Mouse (Mus musculus) kidney, postnatal 36 days (tissue): Measurements from ENCODE around the gene Tspan13.
A peak's percentile ranks its signal among the peaks of the same experiment; 100 is the strongest.

Source experiments
- DNase-seq, 2 experiments: peaks; one replicate each; pipeline ENCODE4 v3.0.0; 2021 to 2022; ENCODE audit warnings: mixed read lengths in 2 of 2

Tspan13 gene

DNA sequence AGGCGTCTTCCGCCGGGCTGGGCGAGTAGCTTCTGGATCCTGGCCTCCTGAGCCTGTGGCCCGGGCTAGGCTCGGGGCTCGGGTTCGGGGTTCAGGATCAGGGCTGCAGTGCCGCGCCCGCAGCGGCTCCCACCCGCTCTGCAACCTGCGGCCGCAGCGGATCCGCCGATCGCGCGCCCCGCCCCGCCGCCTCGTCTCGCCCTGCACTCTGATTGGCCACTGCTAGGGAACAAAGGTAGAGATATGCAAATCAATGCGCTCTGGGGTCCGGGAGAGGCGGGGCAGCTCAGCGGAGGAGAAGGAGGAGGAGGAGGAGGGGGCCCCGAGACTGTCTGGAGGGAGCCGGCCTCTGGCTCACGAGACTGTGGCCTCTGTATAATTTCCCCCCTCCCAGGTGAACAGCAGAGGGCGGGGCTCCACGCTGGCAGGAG lies at the start of gene Tspan13:
Tspan13 (minus strand) TSS at position 153 of the 431 bp plus-strand sequence.
- DNase-seq = peak; percentile 88 to 92

DNA sequence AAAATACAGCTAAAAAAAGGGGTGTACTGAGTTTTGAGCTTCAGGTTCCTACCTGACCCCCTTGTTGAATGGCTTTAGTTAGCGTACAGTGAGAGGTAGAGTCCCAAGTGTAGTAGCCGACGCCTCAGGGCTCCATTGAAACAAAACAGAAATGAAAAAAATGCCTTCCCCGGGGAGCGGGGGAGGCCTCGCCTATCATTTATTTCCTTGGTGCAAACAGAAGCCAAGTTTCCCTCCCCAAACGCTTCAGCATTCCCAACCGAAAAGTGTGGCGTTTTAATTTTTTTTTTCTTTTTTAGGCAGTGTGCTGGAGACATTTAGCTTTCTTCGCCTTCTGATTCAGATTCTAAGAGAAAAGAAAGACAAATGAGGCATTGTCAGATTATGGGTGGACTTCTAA lies 49.7 kb upstream of the Tspan13 start:
- DNase-seq = no peak

DNA sequence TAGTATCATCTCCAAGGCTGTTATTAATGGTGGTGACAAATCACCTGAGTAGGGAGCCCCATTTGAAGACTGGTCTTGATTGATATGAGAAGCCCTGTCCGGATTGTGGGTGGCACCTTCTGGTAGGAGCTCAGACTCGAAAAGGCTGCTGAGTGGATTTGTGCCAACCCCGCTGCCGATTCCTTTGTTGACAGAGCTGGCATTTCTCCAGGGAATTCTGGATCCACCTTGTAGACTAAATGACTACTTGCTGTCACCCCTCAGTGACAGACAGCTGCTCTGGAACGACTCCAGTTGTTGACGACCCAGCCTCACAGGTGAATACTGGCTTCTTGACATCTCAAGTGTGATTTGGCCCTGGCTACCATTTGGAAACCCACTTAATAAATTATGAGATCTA lies 46.9 kb upstream of the Tspan13 start:
- no peak for DNase-seq

DNA sequence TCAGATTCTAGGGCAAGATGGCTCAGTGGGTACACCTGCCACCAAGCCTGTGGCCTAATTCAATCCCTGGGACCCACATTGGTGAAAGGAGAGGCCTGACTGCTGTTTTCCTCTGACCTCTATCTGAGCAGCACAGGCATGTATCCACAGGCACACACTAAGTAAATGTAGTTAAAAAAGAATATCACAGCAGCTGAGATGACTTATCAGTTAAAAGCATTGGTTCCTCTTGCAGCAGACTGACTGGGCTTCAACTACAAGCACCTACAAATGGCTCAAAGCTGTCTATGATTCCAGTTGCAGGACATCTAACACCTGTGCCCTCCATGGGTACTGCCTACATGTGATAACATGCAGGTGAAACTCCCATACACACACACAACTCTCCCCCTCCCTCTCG lies 46.5 kb upstream of the Tspan13 start:
- DNase-seq = no peak

DNA sequence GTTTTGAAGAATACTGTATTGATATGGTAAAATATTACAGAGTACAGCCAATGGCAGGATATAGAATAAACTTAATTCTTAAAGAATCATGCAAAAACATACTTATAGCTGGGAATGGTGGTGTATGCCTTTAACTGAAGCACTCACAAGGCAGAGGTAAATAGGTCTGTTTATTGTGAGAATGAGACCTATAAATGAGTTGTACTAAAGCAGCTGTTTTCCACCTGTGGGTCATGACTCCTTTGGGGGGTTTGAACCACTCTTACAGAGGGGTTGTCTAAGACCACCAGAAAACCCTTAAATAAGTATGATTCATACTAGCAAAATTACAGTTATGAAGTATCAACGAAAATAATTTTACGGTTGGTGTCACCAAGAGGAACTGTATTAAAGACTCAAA lies 43.1 kb upstream of the Tspan13 start:
- DNase-seq = no peak

DNA sequence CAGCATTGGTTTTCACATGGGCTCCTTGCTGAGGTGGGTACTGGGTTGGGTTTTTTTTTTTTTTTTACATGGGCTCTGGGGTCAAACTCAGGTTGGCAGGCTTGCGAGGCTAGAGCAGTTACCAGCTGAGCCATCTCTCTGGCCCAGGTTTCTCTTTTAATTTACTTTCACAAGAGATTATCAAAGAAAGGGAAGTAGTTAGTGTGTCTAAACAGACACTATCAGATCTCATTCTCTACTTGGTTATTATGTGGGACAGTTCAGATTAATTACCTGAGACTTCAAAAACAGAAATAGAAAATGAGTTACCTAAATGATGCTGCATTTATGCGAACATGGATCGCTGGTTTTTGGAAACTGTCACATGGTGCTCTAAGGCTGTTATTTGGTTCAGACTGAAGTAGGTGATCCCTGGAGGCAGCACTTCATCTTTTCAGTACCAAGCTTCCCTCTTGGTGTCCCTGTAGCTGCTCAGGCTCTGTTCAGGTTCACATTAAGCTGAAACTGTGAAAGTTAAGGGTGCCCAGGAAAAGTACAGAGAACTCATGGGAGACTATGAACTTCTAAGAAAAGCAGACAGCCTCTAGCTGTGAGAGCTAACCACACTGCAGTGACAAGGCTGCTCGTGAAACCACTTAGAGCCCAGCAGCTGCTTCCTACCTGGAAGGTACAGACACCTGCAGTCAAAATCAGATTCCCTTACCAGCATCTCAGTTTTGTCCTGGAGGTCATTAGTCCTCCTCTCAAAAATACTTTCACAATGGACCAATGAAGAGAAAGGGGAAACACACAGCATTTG lies 36.0 kb upstream of the Tspan13 start:
- DNase-seq = no peak

DNA sequence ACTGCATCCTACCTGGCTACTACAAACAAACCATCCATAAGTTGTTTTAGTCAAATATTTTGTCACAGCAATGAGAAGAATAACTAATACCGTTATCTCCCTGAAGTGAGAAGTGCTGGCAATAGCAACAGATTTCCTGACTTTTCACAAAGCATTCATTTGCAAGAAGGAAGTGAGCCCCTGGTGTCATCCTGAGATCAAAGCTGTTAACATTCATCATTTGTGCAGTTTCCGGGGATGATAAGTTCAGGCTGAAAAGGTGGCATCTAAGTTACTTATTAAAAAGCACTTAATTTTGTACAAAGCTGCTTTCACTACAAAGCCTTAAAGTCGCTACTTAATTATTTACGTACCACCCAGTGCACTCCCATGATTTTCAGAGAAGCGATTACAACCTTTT lies 30.6 kb upstream of the Tspan13 start:
- DNase-seq = peak in 1 of 2 experiments; percentile 4

DNA sequence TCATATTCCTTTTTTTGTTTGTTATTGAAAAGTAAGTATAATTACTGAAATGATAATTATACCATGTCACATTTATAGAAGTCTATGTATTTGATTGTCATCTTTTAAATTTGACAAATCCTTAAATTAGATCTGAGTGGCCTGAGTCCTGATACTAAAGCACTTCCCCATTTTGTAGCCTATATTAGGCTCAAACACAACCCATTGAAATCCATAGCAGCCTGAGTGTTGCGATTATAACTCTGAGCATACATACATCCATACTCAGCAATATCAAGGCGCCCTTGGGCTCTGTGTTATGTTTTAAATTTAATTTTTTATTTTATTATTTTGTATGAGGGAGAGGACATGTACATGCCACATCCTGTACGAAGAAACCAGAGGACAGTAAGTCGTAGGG lies 27.9 kb upstream of the Tspan13 start:
- DNase-seq = no peak

DNA sequence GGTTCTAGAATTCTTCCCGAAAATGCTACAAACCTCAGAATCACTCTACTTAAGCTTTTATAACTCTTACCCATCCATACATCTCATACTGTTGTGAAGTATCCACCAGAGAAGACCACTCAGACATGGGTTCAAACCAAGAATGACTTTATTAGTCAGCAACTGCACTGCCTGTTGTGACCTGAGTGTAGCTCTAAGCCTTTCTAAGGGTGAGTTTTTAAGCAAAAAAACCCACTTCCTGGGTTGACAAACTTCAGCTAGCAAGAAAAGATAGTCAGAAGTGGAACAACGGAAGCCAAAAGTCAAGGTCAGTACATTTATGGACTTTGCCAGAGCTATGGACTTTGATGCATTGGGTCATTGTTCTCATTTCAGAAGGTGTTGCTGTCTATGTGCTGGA lies 25.2 kb upstream of the Tspan13 start:
- no peak for DNase-seq

DNA sequence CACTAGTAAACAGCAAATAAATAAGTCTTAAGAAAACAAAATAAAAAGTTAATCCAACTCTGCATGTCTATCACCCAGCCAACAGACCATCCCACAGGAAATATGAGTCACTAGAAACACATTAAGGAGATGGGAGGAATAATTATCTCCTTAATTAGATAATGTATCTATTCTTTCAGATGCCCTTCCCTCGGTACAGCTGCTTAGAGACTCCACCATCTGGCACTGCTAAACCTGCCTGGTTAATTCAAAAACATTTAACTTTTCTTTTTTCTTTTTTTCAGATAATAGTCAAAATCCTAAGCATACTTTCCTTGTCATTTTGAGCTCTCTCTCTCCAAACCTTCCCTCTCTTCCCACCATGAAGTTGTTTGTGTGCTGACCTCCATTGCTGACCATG lies 23.6 kb upstream of the Tspan13 start:
- no peak for DNase-seq

DNA sequence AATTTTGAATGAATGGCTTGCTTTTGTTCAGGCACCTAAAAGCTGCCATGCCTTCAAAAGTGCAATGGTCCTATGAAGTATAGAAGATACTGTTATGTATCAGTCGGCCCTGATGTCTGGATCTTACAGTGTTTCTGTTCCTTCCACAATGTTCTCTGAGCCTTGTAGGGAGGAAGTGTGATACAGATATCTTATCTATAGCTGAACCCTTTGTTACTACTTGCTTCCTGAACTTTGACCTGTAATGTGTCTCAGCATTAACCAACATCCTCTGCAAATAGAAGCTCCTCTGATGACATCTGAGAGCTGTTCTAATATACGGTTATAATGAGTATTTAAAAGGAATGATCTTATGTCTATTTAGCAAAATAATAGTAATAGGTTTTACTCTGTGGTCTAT lies 15.4 kb upstream of the Tspan13 start:
- DNase-seq = no peak

DNA sequence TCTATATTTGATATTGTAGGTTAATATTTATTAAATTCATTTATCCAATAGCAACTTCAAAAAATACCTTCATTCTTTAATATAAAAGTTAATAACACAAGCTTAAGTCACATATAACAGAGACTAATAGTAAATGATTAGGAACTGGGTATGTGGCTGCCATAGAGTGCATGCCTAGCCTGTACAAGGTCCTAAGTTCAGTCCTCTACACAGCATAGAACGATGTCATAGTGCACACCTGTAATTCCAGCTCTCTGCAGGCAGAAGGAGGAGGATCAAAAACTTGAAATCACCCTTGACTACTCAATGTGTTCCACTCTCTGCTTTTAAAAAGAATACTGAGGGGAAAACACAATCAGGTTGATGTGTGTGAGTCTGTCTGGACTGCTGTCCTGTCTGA lies 8.0 kb upstream of the Tspan13 start:
- no peak for DNase-seq

DNA sequence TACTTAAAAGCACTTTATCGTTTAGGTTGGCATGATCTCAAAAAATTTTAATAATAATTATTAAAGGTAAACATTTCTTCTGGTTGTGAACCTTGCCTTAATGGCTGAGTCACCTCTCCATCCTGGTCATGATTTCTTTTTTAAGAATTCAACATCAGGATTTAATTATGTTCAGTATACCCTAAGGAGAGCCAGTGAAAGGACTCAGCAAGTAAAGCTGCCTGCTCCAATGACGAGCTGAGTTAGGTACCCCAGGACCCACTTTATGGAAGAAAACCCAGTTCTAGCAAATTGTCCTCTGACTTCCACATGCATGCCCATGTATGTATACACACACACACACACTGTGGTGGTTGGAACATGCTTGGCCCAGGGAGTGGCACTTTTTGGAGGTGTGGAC lies 5.3 kb upstream of the Tspan13 start:
- no peak for DNase-seq

DNA sequence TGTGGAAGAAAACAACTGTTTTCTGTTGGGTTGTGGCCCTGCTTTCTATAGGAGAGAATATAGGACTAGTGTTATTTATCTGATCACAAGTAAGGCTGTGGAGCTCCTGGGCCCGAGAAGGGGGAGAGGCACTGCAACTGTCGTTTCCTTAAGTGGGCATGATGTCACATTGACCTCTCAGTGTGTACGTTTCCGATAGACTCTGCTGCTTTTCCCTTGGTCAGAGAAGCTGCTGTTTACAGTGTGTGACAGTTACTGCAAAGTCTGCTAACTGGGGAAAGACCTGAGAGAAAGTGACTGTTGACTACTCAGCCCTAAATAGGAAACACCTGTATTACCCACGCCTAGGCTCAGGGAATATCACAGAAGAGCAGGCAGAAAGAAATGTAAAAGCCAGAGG lies 3.9 kb upstream of the Tspan13 start:
- no peak for DNase-seq

DNA sequence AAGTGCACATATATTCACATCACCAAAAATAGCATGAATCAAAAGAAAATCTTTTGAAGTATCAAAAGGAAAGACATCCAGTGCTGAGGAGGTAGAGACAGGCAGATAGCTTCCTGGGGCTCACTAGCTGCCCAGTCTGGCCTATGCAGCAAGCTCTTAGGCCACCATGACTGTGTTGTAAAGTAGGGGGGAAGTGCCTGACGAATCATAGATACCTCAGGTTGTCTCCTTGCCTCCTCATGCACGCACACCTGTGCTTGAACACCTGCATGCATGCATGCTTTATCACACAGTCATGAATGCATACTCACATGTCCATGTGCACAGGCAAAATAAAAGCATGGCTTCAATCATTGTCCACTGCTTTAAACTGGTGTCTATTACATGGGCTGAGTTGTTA lies 2.4 kb upstream of the Tspan13 start:
- no peak for DNase-seq

DNA sequence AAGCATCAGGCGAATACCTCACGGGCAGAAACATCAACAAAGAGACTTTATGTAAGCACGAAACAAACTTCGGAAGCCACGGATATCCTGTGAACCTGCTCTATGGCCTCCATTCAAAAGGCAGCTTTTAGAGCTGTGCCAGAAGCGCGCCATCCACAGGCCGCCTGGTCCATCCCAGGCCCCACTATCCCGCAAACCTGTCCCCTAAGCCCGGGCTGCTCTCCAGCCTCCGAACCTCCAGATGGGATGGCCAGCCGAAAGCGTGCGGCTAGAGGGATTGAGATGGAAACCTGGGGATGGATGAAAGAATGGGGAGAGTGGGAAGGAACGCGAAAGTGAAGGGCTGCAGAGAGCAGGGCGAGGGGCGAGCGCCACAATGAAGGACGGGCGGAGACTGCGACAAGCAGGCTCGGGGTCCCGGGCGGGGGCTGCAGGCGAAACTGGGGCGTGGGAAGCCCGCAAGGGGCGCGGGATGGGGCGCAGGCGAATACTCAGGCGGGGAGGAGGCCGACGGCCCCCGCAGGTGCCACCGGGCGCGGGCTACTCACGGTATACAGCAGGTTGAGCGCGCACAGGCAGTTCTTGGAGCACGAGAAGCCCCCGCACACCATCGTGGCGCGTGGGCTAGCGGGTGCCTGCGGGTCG lies 475 bp downstream of the Tspan13 start:
- DNase-seq = peak; percentile 17 to 61

DNA sequence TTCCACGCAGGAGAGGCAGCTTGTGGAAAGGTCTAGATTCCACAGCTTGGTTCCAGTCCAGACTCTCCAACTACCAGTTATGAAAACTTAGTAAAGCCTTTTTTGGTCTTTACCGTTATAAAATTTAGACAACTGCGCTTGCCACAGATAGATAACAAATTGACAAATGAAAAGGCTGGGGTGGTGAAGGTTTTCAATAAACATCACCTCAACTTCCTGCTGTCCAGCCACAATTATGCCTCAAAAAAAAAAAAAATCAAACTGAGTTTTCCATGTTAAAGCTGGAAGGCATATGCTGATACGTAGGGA lies 1.1 kb downstream of the Tspan13 start:
- DNase-seq = no peak

DNA sequence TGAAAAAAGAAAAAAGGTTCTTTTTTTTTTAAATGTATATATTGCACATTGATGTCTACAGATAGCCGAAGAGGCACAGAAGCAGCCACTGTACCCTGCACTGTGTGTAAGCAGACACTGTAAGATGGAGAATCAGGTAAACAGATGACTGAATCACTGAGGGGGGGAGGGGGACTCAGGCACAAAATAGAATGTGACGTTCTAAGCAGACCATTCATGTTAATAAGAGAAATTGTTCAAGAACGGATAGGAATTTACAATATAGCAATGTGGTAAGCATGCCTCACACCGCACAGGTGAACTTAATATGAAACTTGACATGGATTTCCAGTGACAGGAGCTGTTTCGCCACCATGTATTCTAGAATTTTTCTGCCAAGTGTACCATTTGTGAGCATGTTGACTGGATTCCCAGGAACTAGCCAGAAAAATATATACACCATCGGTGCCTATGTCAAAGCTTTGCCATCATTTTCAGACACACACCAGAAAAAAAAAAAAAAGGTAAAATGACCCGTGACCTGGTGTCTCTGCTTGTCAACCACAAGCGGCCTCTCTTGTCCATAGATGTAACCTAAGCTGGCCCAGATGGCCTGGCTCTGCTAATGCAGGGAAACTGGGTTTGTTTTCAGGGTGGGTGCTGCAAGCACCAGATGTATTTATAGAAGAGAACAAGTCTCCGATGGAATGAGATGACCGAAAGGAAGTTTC lies 1.6 kb downstream of the Tspan13 start:
- DNase-seq = no peak

DNA sequence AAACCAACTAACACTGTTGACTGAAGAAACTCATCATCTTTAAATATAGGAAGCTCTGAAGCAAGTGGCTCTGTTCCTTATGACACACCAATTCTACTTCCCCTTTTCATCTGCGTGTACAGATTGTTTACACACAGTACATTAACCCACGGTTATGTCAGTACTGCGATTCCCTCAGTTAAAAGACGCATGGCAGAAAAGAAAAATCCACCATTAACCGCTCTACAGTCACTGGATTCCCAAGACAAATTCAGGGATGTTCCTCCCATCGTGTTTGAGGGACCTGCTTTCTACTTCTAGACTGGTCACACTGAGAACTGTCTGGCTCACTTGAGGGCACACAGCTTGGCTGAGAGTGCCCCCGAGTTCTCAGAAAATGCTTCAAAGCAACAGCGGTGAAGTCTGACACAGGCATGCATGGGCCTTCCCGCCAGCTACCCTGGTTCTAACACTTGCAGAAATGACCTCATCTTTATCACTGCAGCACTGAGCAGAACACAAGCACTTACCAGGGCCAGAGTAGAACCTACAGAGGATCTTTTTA lies 2.7 kb downstream of the Tspan13 start:
- DNase-seq = no peak

DNA sequence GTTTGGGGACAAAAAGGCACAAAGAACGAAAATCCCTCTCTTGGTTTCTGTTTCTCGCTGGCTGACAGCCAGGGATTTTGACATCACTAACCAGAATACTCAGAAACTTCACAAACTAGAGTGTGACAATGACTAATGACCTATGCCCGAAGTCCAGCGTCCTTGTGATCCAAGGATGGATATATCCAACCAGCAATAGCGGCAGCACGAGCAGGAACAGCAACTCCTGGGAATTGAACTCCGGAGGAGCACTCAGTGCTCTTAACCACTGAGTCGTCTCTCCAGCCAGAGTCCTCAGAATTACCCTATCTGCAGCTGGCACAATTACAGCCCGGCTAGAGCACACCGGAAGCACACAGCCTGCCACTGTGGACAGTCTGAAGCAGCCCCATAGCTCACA lies 5.5 kb downstream of the Tspan13 start:
- DNase-seq = peak in 1 of 2 experiments; percentile 63

DNA sequence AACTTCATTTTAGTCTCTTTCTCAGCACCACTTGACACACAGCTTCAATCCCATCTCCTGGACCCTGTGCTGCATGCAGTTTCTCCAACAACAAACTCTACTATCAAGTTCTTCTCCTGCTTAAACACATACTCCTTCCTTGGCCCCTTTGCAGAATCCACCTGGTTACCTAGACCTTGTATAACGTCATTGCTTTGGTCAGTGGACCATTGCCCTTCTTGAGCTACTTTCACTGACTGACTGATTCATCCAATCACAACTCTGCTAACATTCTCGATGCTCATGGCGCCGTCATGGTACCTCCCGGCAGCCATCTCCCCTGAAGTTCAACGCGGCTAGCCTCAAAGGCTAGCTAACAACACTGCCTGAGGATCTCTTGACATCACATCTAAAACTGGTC lies 6.2 kb downstream of the Tspan13 start:
- no peak for DNase-seq

DNA sequence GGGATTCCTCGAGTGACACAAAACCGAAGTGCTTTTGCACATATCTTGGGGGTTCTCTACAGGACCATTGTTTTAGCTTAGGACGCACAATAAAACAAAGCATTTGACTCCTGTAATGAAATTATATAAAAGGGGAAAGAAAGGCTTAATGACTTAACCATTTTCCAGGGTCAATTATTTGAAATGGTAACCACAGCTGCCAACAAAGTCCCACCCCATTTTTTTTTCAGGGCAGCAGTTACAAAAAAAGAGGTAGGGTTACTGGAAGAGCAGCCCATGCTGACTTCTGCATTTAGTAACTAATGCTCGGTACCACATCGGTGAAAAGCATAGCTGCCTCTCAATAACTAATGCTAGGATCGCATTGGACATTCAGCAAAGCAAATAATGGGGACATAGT lies 6.8 kb downstream of the Tspan13 start:
- no peak for DNase-seq

DNA sequence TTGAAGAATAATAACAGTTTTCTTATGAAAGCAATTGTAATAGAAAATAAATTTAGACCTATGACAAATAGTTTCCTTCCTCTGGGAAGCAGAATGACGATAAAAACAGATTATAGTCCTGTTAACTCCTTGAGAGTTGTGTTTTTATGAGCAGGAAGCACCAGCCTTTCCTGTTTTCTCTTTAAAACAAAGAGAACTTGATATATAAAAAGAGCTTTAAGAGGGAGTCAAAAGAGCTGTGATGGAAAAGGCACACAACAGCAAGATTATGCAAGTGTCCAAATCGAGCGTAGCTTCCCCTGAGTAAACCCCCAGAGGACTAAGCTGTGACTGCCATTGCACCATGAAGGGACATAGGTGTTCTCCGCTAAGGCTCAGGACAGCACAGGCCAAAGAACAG lies 9.9 kb downstream of the Tspan13 start:
- peak in 1 of 2 experiments; percentile 18 for DNase-seq
